Mouse (Mus musculus): ENCODE results near the gene Hipk3.

- TF ChIP-seq CTCF (IDR thresholded peaks at IDR 0.05; ENCODE audit: low read depth) (no peak), EP300 (IDR thresholded peaks at IDR 0.05; ENCODE audit: low read depth) (no peak)
Observed at GRCm38 (mm10) chr2:104484438-104484837, 9.8 kb downstream of the Hipk3 start.
